Mouse (Mus musculus) liver, postnatal 0 days (tissue): ENCODE results near the gene Lsm3. TPM values are rescaled to one million over a fixed set of nuclear protein-coding genes. Genes with fewer than 3 reads are reported as not detected.
"Not testable (repeated sequence)": the region's sequence is repeated elsewhere in the genome, so short reads cannot be mapped to it uniquely, and the experiment has no call there.

Experiments
- ATAC-seq: fragments of 200-750 bp; cut with Nextera tagmentation; 2 replicates; pipeline ENCODE4 v1.8.0; 2017; ENCODE audit warnings: mild to moderate bottlenecking, moderate library complexity
- DNase-seq: peaks from one replicate; pipeline ENCODE4 v3.0.0-alpha.2; 2016
- H3K27ac ChIP-seq: fragments of 300-500 bp; sonication (generic); 2 replicates; pipeline ENCODE4 v1.5.1; 2014; ENCODE audit warnings: antibody characterized with exemption, moderate library complexity, mild to moderate bottlenecking, low read depth
- H3K27me3 ChIP-seq: fragments of 300-500 bp; sonication (generic); 2 replicates; pipeline ENCODE4 v1.6.1; 2014; ENCODE audit warnings: low read length, control low read depth, mixed read lengths; ENCODE audit not compliant: insufficient read depth
- H3K36me3 ChIP-seq: fragments of 300-500 bp; sonication (generic); replicated peaks from 2 replicates; pipeline ENCODE4 v1.6.1; 2014; ENCODE audit warnings: mild to moderate bottlenecking, control low read depth, low read length, moderate library complexity, mixed read lengths; ENCODE audit not compliant: insufficient read depth
- H3K4me1 ChIP-seq: fragments of 300-500 bp; sonication (generic); 2 replicates; pipeline ENCODE4 v1.6.1; 2014; ENCODE audit warnings: antibody characterized with exemption, mild to moderate bottlenecking, control low read depth; ENCODE audit not compliant: insufficient read depth
- H3K4me2 ChIP-seq: fragments of 300-500 bp; sonication (generic); 2 replicates; pipeline ENCODE4 v1.6.1; 2014; ENCODE audit warnings: low read depth, mild to moderate bottlenecking, low read length, moderate library complexity, mixed read lengths
- H3K4me3 ChIP-seq: fragments of 300-500 bp; sonication (generic); 2 replicates; pipeline ENCODE4 v1.5.1; 2014; ENCODE audit warnings: low read depth, low read length
- H3K9ac ChIP-seq: fragments of 300-500 bp; sonication (generic); replicated peaks from 2 replicates; pipeline ENCODE4 v1.6.1; 2014; ENCODE audit warnings: mild to moderate bottlenecking, moderate library complexity
- H3K9me3 ChIP-seq: fragments of 300-500 bp; sonication (generic); 2 replicates; pipeline ENCODE4 v1.6.1; 2016; ENCODE audit warnings: mild to moderate bottlenecking, control low read depth, low read length, mixed read lengths
- CTCF ChIP-seq: sonication (generic); IDR thresholded peaks from 2 replicates; pipeline ENCODE4 v1.5.1; 2016; ENCODE audit warnings: antibody characterized with exemption, low read depth
- EP300 ChIP-seq: IDR thresholded peaks from 2 replicates; pipeline ENCODE4 v1.6.1; 2016; ENCODE audit warnings: antibody characterized with exemption, low read depth, mild to moderate bottlenecking
- WGBS: fragments of 180-500 bp; shearing (Covaris S2); extraction: QIAGEN DNeasy Blood & Tissue Kit; methylation state at CpG from one replicate; pipeline ENCODE4 v1.1.7; 2014; ENCODE audit not compliant: insufficient replicate concordance; 5-methylcytosine and 5-hydroxymethylcytosine counted together
- polyA plus RNA-seq: library from polyadenylated mRNA; unstranded; fragments of >200 nt; fragmentation: Nextera tagmentation; extraction: Ambion mirVana; gene quantifications from 2 replicates; pipeline ENCODE4 v1.2.1, GENCODE M21; 2015

Lsm3 gene
- polyA plus RNA-seq: 67.8 and 69.6 TPM in 2 replicates

DNA sequence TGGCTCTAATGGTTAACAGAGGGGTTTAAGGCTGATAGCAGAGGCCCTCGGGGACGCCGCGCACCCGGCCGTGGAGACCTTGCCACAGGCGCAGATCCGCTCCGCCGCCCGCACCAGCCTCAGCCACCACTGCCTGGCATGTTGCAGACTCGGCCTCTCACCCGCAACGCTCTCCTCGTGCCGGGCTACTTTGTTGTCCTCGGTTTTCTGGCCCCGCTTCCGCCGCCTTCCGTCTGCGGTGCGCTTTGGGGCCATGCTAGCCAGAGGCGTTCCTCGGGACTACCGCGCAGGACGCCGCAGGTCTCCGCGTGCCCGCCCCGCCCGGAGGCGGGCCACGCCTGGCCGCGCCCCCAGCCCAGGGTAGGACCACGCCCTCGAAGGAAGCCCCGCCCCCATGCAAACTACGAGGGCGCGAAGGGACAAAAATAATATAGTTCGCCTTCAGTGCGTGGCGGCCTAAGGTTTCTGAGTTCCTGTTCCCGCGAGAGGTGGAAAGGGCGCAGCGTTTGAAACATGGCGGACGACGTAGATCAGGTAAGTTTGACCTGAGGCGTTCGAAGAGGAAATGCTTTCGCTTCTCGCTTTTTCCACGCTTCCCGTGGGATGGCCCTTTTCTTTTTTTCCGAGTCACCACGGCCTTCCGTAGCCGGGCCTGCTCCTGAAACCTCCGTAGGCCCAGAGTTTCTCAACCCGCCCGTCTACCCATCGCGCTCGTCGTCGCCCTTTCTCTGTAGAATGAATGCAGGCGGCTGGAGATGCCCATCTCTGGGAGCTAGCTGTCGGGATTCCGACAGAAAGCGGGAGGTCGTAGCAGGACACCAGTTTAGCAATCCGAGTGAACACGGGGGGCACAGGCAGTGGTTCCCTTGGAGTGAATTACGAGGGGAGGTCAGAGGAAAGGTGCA, at the start of gene Lsm3, which contains the start of gene Xpc:
Gene Lsm3, plus strand, starts transcription at position 384 of the 905 bp plus-strand sequence.
Gene Xpc, minus strand, starts transcription at position 344 of the 905 bp plus-strand sequence.
- Histone ChIP-seq H3K9ac (peak within 1 kb of the TSS; percentile 88), H3K9me3 (no peaks in the 10 kb centered on the region), H3K4me1 (peaks cover 16% of the 10 kb centered on the region), H3K36me3 (peaks cover 31% of the 10 kb centered on the region), H3K4me2 (peak within 1 kb of the TSS; percentile 87), H3K4me3 (peak within 1 kb of the TSS; percentile 91), H3K27ac (peak within 1 kb of the TSS; percentile 67), H3K27me3 (no peaks in the 10 kb centered on the region)
- DNase-seq: peak; percentile 99
- TF ChIP-seq EP300: 0 out of 2 replicates have a peak, but pooled peaks have one; percentile 53
- TF ChIP-seq CTCF: 0 out of 2 replicates have a peak, but pooled peaks have one; percentile 17
- under 1% methylated on average over 80 of the region's 80 CpGs for WGBS
- ATAC-seq: peak; percentile 98

DNA sequence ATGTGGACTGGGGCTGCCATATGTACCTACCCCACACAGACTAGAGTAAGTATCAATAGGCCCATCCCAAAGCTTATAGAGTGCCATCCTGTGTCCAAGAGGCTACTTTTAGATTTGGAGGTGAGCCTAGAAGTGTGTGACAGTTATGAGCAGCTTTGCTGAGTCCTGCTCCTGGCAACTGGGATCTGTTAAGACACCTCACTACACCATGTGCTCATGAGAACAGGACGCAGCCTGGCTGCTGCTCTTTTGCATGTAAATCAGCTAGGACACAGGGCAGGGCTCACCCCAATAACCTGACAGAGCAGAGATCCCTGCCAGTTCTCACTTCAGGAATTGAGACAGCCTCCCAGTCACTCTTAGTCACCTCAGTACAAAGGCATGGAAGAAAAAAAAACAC, 48.6 kb upstream of the Lsm3 start:
- ATAC-seq (no peak), DNase-seq (no peak)
- Histone ChIP-seq H3K36me3 (peaks cover 15% of the 10 kb centered on the region), H3K27me3 (no peaks in the 10 kb centered on the region), H3K4me1 (peaks cover 7% of the 10 kb centered on the region), H3K27ac (no peak overlapping the region), H3K9me3 (no peaks in the 10 kb centered on the region), H3K4me3 (no peak overlapping the region), H3K9ac (no peak overlapping the region), H3K4me2 (no peak overlapping the region)
- WGBS: 86% methylated on average over 1 of the region's 1 CpGs
- TF ChIP-seq CTCF (no peak), EP300 (no peak)

DNA sequence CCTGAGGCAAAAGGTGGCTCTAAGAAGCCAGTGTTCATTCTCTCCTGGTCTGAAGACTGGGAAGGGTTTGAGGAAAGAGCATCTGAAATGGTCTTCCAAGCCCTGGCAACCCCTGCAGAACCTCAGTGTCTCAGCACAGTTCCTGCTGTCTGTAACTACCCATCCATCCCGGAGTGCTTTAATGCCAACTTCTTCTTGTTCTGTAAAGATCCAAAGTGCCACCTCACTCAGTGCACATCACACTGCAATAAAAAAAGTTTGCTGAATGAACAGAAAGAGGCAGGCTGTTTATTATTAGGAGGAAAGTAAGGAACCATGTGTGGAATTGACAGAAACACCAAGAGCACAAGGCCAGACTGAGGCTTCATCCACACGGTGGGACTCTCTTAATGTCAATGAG, 45.0 kb upstream of the Lsm3 start:
- Histone ChIP-seq H3K27me3 (no peaks in the 10 kb centered on the region), H3K9me3 (no peaks in the 10 kb centered on the region), H3K4me2 (no peak overlapping the region), H3K27ac (no peak overlapping the region), H3K9ac (no peak overlapping the region), H3K4me3 (no peak overlapping the region), H3K36me3 (peaks cover 11% of the 10 kb centered on the region), H3K4me1 (peaks cover 22% of the 10 kb centered on the region)
- TF ChIP-seq CTCF: no peak
- DNase-seq (no peak), ATAC-seq (no peak)
- WGBS: 79% methylated on average over 2 of the region's 2 CpGs

DNA sequence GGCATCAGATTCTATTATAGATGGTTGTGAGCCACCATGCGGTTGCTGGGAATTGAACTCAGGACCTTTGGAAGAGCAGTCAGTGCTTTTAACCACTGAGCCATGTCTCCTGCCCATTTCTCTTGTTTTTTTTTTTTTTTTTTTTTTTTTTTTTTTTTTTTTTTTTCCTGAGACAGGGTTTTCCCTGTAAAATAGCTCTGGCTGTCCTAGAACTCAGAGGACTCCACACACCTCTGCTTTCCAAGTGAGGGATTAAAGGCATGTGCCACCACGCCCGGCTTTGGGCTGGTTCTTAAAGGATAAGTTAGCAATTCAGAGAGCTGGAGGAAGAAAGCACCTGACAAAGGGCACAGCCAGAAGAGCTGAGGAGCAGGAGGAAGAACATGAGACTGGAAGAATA, 44.3 kb upstream of the Lsm3 start:
- not testable (repeated sequence) for H3K9ac ChIP-seq, H3K4me3 ChIP-seq, H3K27ac ChIP-seq, DNase-seq, ATAC-seq, H3K9me3 ChIP-seq, H3K27me3 ChIP-seq
- peaks cover 22% of the 10 kb centered on the region for H3K4me1 ChIP-seq
- H3K36me3 ChIP-seq: peaks cover 11% of the 10 kb centered on the region
- WGBS: 86% methylated on average over 3 of the region's 3 CpGs
- peak overlapping the region; percentile 99; the same call in 1 of the 2 replicates for H3K4me2 ChIP-seq

DNA sequence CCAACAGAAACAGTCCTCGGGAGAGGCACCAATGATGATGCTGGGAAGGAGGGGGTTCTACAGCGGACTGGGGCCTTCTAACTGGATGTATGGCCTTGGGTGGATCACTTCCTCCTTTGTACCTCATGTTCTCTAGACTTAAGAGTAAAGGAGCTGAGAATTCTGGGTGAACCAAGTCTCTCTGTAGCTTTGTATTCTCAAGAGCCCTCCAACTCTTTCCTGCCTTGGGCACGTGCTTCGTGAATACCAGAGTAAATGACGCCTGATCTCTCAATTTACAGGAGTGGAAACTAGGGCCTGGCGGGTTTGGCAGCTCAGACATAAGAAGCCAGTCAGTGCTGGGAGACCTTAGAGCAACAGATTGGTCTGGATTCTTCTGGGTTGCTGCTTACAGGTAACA, 43.4 kb upstream of the Lsm3 start:
- H3K9me3 ChIP-seq: no peaks in the 10 kb centered on the region
- H3K4me2 ChIP-seq: peak overlapping the region; percentile 99
- peak overlapping the region; percentile 82 for H3K4me3 ChIP-seq
- TF ChIP-seq EP300: no peak
- no peak for TF ChIP-seq CTCF
- no peaks in the 10 kb centered on the region for H3K27me3 ChIP-seq
- DNase-seq: no peak
- ATAC-seq: no peak
- H3K4me1 ChIP-seq: peaks cover 22% of the 10 kb centered on the region
- 16% methylated on average over 6 of the region's 6 CpGs for WGBS
- H3K9ac ChIP-seq: peak overlapping the region; percentile 88
- peak overlapping the region; percentile 90; the same call in 1 of the 2 replicates for H3K27ac ChIP-seq
- H3K36me3 ChIP-seq: peaks cover 6% of the 10 kb centered on the region
